Mouse (Mus musculus): ENCODE data around the gene Pkd2.
A peak's percentile ranks its signal among the peaks of the same experiment; 100 is the strongest.
"Not testable (repeated sequence)": the region's sequence is repeated elsewhere in the genome, so short reads cannot be mapped to it uniquely, and the experiment has no call there.

Pkd2 gene

DNA sequence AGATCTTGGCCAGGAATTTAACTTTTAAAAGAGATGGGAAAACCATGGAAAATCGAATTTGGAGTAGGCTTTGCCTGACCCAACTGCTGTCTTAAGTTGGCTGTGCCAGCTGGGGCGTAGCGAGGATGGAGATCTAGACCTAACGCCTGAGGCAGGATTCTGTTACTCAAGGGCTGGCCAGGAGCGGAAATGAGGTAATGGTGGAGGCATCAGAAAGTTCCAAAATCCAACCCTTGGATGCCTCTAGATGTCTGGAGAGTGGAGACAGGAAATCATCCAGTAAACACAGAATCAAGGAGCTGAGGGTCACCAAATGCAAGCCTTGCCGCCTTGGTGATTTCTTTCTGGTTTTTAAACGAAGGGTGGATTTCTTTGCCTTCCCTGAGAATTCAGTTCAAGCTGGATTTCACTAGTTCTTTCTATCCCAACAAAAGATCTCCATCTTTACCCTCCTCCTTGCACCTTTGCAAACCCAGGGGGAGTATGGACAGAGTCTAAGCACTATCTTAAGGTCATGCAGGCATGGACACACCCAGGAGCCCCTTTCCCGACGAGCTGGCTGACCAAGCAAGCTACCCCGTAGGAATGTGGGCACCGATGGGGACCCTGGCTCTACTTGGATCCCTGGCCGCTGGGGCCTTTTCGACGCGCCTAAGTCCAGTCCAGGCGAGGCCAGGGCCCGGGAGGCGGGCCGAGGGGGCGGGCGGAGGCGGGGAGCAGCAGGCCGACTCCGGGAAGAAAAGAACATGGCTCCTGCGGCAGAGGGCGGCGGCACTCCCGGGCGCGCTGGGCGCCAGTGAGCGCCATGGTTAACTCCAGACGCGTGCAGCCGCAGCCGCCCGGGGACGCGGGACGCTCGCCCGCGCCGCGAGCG lies at the start of gene Pkd2:
Gene Pkd2 (plus strand): TSS at position 619 of the 874 bp plus-strand sequence.
- DNase-seq, result peak; percentile 82

DNA sequence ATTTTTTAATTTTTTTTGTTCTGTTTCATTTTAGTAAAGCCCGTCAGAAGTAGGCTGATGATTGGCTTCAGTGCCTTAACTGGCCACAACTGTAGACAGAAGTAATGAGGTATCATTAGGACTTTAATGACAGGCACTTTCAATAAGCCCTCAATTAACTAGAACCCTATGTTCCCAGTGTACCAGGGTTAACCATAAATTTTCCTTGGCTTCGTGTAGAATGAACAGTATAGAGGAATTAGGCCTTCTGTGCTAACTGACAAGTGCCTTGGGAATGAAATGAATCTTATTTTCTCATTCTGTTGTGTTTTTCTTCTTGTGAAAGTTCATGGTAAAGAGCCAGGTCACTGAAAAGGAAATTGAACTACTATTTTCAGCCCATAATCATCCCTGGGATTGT lies 43.3 kb upstream of the Pkd2 start:
- DNase-seq, result no peak

DNA sequence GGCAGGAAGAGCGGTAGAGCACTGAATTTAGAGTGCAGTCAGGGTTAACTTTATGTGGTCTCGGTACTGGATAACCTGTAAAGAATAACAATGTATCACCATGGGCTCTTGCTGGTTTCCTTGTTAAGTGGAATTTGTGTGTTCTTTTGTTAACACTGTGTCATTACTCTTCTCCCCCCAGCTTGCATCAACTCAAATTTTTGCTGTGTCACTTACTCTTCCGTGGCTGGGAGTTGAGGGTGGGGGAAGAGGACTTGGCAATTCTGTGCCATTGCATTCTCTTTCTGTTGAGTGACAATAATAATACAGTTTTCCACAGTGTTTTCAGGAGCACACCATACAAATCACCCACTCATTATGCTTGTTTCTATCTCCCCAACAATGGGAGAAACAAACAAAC lies 42.2 kb upstream of the Pkd2 start:
- no peak for DNase-seq

DNA sequence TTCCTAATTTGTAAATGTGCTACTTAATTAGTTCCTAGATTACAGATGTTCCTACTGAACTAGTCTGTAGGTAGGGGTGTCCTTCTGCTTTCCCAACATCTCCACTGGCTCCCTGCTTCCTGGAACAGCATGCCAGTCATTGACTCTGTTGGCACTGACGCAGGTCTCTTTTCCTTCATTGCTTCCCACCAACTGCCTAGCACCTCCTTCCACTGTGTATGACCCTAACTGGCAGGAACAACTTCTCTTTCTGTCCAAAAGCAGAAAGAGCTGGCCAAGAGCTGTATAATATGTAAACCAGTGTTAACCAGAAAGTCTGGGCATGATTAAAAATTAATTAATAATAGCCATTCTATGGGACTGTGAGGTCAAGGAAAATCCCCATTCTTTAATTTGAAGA lies 41.5 kb upstream of the Pkd2 start:
- DNase-seq, result peak; percentile 80

DNA sequence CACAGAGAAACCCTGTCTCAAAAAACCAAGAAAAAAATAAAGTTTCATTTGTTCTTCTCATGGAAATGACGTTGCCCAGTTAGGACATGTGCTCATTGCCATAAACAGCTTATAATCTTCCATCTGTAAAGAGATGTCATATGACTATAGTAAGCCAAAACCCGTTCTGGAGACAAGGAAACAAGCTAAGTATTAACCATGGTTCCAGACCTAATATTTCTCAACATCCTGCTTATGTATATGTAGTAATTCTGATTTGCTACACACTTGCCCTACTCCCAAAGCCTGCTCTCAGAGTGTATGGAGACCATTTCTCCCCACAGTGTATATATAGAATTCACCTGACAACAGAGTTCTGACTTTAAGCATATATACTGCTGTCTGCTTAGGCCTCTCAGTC lies 37.2 kb upstream of the Pkd2 start:
- DNase-seq, result no peak

DNA sequence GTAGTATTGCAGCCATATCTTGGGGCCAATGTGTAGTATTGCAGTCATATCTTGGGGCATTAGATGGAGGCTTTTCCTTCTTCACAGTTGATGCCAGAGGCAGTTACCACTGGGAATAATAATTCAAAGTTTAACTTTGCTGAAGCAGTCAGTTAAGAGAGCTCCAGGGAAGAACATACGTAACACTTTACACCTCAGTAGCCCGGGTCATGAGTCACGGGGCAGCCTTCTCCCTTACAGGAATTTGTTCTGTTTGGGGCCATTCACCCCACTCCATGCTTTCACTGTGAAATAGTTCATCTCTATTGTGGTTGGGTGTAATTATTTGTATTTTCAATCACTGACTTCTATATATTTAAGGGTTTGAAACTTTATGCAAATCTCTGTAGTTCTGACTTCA lies 35.4 kb upstream of the Pkd2 start:
- DNase-seq, result peak; percentile 60

DNA sequence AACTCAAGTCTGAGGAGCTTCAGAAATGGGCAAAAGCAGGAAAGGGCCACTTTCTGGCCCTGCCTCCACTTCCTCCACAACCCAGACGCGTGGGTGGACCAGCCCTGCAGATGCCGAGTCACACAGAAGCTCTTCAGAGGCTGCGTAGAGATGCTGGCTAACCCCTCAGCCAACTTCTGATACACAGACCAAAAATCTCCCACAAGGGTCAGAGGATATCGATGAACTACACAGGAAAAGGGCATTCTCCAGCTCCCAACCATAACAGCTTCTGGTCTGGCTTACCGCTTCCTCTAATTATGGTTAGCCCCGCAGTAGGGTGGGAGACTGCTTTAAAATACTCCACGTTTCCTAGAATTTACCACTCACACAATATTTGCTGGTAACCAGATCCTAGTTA lies 33.3 kb upstream of the Pkd2 start:
- no peak for DNase-seq

DNA sequence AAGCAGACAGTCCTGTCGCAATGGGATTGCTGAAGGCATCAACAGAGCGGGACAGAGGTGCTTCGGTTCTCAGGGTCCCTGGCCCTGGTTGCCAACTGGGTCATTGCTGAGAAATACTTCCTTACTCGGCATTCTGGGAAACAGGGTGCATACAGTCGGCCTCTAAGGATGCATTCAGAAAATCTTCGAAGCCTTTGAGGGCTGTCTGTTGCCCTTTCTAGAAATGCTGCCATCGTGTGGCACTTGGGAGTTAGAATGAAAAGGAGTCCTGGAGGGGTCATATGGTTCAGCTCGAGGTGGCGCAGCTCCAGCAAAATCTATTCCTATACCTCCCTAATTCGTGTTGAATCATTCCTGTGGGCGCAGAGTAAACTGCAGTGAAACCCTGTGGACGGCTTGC lies 26.4 kb upstream of the Pkd2 start:
- peak; percentile 62 for DNase-seq

DNA sequence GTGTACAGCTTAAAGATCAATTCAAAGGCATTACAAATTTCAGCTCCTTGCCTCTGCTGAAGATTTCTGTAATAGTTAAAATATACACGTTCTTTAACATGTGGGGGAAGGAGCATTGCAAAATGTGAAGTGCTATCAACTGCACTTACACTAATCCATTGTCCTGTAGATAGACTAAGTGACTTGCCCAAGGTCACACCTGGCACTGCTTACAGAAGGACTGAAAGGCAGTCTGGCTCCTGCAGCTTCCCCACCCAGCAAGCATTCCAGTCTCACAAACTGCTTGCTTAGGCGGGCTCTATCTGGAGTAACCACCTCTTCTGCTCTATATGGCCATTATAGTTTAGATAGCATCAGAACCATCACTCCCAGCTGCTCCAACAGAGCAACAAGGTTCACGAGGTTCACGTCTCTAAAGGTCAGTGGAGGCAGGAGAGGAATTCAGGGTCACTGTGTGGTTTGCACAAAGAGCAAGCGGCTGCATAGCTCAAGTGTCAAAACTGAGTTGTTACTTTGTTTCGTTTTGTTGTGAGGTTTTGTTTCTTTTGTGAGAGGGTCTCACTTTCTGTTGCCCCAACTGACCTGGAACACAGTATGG lies 25.2 kb upstream of the Pkd2 start:
- DNase-seq, result peak; percentile 27

DNA sequence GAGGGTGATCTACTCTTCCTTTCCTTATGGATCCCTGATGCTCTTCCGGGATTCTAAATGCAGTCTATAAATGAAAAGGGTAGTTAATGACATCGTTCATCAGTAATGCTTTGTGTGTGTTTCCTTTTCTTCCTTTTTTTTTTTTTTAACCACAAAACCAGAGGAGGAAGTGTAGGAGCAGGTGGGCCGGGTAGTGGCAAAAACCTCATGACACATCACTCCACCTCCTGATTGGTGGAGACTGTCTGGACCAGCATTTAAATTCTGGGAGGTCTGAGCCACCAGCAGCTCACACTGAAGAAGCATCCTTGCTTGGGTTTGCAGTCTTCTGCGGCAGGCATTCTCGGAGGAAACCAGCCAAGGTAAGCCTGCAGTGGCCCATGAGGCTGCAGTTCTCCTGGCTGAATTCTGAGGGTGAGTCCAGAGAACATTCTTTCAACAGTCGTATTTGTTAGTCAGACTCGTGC lies 24.4 kb upstream of the Pkd2 start, which contains the start of gene Spp1:
Gene Spp1 (plus strand): TSS at position 284 of the 467 bp plus-strand sequence.
- peak; percentile 70 for DNase-seq

DNA sequence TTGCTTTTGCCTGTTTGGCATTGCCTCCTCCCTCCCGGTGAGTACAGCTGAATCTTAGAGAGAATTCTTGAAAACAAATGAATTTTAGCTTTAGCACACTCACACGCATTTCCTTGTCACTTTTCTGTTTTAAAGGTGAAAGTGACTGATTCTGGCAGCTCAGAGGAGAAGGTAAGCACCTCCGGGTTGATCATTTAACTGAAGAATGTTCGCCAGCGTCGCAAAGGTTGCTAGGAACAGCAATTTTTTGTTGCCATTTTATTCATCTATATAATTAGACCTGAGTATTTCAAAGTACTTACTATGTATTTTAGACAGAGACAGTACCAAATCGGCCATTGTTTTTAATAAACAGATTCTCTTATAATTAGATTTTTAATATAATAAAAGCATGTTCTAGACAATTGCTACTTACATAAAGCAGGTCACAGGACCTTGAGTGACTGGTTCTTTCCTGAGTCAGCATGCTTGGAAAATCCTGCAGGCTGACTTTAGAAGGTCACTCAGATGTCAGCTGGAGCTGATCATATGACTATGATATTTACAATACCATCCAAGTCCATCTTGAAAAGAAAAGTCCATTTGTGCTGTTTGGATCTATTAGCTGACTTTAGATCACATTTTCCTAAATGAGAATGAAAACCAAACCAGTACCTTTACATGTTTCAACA lies 22.7 kb upstream of the Pkd2 start:
- DNase-seq, result peak; percentile 52

DNA sequence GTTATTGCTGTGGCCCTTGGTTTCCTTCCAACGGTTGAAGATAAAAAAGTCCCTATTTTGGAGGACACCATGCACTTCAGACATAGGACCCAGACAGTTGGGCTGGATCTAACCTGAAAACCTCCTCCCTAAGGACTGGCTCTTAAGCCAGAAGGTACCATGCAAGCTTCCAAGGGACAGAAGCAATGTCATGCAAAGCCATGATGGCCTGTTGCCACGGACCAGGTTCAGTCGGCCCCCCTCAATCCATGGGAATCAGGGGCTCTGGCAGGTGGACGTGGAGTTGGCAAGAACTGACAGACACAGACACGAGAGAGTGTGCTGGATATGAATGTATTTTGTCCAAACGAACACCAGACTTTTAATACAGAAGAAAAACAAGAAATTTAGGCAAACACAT lies 16.9 kb upstream of the Pkd2 start:
- no peak for DNase-seq

DNA sequence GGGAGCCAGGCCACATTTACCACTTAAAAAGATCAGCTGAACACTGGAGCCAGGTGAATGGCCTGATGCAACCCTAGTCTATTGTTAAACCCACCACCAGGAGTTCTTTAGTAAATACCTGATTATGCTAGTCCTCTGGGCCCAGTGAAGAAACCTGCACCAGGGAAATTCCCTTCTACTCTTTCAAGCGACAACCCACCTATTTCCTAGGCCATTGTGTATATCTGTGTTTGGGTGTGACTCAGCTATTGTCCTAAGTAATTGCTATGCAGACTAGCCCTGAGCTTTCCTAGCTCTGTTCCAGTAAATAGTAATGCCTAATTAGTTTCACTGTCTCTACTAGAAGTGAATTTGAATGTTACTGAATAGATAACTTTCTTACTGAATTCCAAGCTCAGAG lies 16.4 kb upstream of the Pkd2 start:
- no peak for DNase-seq

DNA sequence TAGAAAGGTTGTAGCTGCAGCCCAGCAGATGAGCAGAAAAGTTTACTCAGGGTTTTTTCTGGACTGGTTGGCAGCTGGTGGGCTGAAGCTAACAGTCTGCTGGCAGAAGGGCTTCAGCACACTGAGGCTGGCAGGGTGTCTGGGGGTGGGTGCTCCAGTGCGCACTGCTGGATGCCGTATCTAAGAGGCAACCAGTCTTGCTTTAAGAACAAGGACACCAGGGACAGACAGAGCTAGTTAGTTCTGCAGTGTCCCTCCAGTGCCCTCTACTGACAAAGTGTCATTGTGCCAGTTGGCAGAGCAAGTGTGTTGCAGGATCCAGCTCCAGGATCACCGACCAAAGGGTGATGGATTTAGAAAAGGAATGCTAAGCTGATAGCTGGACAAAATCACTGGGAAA lies 13.1 kb upstream of the Pkd2 start:
- peak; percentile 78 for DNase-seq

DNA sequence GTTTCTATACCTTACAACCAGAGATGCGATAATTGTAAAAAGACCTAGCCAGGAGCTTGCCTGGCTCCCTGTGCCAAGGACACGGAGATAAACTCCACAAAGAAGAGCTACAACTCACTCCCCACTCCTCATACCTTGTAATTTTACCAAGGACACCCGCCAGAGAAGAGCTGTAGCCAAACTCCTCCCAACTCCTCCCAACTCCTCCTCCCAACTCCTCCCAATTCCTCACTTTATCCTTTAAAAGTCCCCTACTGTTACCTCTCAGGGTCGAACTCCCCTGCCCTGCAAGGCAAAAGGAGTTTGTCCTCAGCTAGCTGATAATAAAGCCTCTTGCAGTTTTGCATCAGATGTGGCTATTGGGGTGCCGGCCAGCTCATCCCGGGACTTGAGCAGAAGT lies 10.9 kb upstream of the Pkd2 start:
- not testable (repeated sequence) for DNase-seq

DNA sequence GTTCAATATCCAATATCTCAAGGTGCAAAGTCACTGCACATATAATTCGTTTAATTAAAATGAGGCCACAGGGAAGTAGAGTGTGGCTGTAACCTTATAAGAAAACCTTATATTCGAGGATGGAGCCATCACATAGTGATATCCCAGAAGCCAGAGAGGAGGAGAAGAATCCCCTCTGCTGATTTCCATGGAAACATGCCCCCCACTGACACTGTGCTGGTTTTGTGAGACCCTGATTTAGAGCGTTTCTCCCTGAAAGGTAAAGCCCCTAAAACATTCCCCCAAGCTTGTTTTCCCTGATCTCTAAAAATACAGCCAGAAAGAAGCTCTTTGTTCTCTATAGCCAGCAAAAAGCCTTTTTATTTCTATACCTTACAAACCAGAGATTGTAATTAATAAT lies 9.8 kb upstream of the Pkd2 start:
- DNase-seq, result no peak

DNA sequence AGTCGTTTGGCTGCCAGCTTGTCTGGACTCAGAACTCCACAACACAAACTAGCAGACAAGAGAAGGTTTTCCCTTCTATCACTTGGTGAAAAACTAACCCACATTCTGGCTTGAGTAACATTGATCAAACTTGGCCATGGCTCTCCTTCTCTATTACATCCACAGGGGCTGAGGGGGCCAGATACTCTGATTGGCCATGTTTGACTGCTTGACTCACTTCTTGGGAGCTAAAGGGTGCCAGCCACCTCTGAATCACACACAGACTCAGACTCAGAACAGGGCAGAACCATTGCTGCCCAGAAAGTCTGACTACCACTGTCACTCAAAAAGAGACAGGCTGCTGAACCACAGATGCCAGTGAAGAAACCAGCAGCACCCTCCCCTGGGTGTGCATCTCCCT lies 6.2 kb upstream of the Pkd2 start:
- DNase-seq, result no peak

DNA sequence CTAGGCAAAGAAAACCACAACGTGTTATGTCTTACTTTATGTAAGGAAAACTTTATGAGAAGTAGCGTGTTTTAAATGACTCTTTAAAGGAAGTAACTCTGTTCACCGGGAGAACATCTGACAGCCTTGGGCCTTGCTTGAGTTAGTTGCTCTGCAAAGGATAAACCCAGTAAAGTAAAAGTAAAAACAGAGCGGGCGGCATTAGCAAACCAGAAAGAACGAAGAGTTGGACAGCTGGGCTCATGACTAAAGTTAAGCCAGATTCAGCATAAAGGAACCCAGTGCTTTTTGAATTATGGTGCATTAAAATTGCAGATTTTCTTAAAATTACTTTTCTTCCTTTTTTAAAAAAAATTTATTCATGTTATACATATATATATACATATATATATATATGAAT lies 4.7 kb upstream of the Pkd2 start:
- no peak for DNase-seq

DNA sequence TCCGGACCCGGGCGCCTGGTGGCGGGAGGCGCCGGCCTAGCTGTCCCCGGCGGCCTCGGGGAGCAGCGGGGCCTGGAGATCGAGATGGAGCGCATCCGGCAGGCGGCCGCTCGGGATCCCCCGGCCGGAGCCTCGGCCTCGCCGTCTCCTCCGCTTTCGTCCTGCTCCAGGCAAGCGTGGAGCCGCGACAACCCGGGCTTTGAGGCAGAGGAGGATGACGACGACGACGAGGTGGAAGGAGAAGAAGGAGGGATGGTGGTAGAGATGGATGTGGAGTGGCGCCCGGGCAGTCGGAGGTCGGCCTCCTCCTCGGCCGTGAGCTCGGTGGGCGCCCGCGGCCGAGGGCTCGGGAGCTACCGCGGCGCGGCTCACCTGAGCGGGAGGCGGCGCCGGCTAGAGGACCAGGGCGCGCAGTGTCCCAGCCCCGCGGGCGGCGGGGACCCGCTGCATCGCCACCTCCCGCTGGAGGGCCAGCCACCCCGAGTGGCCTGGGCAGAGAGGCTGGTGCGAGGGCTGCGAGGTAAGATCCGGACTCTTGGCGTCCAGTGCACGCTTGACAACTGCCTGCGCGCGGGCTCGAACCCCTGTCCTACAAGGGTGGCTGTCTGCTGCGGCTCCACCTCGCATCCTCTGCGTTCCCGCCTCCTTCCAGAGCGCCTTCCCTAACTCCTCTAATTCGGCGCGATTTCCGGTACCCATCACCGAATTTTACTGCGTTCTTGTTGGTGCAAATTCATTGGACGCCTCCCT lies 631 bp downstream of the Pkd2 start:
- peak; percentile 69 for DNase-seq

DNA sequence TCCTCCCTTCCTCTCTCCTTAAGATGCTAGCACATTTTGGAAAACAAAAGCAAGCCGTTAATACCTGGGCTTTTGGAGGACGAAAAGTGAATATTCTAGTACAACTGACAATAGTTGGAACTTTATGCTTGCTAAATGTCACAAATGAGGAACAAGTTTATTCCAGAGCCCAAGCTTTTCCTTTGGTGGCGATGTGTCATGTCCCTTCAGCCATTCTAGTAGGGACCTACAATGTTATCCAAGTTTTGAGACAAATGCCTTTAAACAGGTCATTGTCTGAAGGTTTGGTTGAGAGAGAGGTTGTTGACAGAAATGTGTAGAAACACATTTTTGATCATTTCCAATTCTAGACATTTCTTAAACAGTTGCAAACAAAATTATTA lies 1.2 kb downstream of the Pkd2 start:
- DNase-seq, result no peak

DNA sequence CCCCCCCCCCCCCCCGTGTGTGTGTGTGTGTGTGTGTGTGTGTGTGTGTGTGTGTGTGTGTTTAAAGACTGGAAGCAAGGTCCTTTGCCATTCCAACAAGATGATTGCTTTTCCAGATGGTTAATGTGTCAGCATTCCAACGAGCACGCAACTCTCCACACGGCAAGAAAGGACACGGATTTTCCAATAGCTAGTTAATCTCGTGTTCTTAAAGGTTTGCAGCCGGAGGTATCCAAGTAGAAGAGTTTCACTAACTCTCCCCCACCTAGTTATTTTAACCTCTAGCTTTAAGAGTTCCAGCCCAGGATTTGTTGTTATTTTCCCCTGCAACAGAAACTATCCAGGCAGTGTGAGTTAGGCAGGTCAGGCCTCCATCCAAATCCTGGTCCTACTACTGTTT lies 1.6 kb downstream of the Pkd2 start:
- DNase-seq, result peak; percentile 57

DNA sequence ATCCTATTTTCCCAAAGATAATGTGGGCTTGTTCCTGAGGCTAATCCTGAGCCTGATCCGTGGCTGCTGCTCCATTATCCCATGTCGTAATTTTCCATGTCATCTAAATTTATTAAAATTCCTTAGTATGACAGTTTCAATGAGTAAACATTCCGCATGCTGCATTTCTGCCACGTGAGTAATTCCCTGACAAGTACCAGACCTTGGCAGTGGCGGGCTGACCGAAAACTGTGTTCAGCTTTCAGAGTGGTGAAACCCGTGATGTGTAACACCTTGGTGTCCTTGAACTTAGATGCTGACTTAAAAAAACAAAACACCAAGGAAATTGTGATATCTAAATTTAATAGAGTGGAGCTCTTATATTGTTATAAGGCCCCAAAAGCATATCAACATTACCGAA lies 6.0 kb downstream of the Pkd2 start:
- peak; percentile 40 for DNase-seq

DNA sequence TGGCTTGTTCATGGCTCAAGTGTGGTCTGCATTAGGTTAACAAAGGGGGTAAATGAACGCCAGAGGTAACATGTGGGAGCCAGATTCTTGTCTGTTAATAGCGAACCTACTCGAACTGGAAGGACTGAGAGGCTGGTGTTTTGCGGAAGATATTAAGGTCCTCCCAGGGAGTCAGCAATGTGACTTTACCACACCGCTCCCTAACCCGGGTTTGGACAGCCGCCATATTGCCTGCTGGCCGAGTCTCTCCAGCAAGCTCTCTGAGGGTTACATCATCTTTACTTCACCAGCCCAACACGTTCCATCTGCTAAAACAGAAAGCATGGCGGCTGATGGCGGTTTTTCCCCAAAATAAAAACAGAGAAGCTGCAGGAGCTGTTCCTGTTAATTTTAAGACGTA lies 6.5 kb downstream of the Pkd2 start:
- peak; percentile 86 for DNase-seq
